Mouse (Mus musculus) intestine, embryonic 14.5 days (tissue): ENCODE results near the gene Brpf1. TPM values are rescaled to one million over a fixed set of nuclear protein-coding genes. Genes with fewer than 3 reads are reported as not detected.

Experiments used
- ATAC-seq: fragments of 200-750 bp; cut with Nextera tagmentation; replicated peaks from 2 replicates; pipeline ENCODE4 v1.8.0; 2017; ENCODE audit warnings: low read depth, moderate number of reproducible peaks, moderate TSS enrichment, moderate library complexity; ENCODE audit not compliant: low FRiP score, low TSS enrichment
- DNase-seq: peaks from one replicate; pipeline ENCODE4 v3.0.0-alpha.2; 2018; ENCODE audit warnings: low spot score
- H3K27ac ChIP-seq: fragments of 300-500 bp; sonication (generic); 2 replicates; pipeline ENCODE4 v1.5.1; 2014; ENCODE audit warnings: low read depth, mild to moderate bottlenecking, control low read depth
- H3K27me3 ChIP-seq: fragments of 300-500 bp; sonication (generic); replicated peaks from 2 replicates; pipeline ENCODE4 v1.6.1; 2014; ENCODE audit warnings: low read length, control low read depth; ENCODE audit not compliant: control insufficient read depth, insufficient read depth
- H3K36me3 ChIP-seq: fragments of 300-500 bp; sonication (generic); 2 replicates; pipeline ENCODE4 v1.6.1; 2014; ENCODE audit warnings: low read length, control low read depth; ENCODE audit not compliant: control insufficient read depth, insufficient read depth
- H3K4me1 ChIP-seq: fragments of 300-500 bp; sonication (generic); replicated peaks from 2 replicates; pipeline ENCODE4 v1.6.1; 2014; ENCODE audit warnings: low read length, control low read depth, mixed read lengths; ENCODE audit not compliant: control insufficient read depth, insufficient read depth
- H3K4me2 ChIP-seq: fragments of 300-500 bp; sonication (generic); 2 replicates; pipeline ENCODE4 v1.6.1; 2014; ENCODE audit warnings: low read length
- H3K4me3 ChIP-seq: fragments of 300-500 bp; sonication (generic); 2 replicates; pipeline ENCODE4 v1.5.1; 2014; ENCODE audit warnings: low read depth, low read length, control low read depth, mixed read lengths
- H3K9ac ChIP-seq: fragments of 300-500 bp; sonication (generic); 2 replicates; pipeline ENCODE4 v1.6.1; 2014; ENCODE audit warnings: mild to moderate bottlenecking, low read length
- H3K9me3 ChIP-seq: fragments of 300-500 bp; sonication (generic); 2 replicates; pipeline ENCODE4 v1.6.1; 2016; ENCODE audit warnings: low read length, control low read depth; ENCODE audit not compliant: control insufficient read depth
- WGBS: fragments of 180-500 bp; shearing (Covaris S2); extraction: QIAGEN DNeasy Blood & Tissue Kit; methylation state at CpG from one replicate; pipeline ENCODE4 v1.1.7; 2014; 5-methylcytosine and 5-hydroxymethylcytosine counted together
- polyA plus RNA-seq: library from polyadenylated mRNA; unstranded; fragments of >200 nt; fragmentation: Nextera tagmentation; extraction: Ambion mirVana; gene quantifications from 2 replicates; pipeline ENCODE4 v1.2.1, GENCODE M21; 2014

Gene Brpf1
- polyA plus RNA-seq, 1 experiment from 2014 or later = 21.6 TPM

GRCm38 (mm10) chr6:113341574-113341973 lies 34.6 kb downstream of the Brpf1 start:
- ATAC-seq = no peak
- 78% methylated on average over 6 of the region's 6 CpGs for WGBS
- no peak overlapping the region for H3K9ac ChIP-seq
- no peak for DNase-seq
- no peaks in the 10 kb centered on the region for H3K27me3 ChIP-seq
- no peaks in the 10 kb centered on the region for H3K9me3 ChIP-seq
- peaks cover 15% of the 10 kb centered on the region; the same call in 1 of the 2 replicates for H3K4me1 ChIP-seq
- no peak overlapping the region for H3K27ac ChIP-seq
- peak overlapping the region; percentile 18 for H3K4me2 ChIP-seq
- H3K4me3 ChIP-seq = no peak overlapping the region
- peaks cover 36% of the 10 kb centered on the region for H3K36me3 ChIP-seq

GRCm38 (mm10) chr6:113342297-113342696 lies 35.4 kb downstream of the Brpf1 start:
- H3K9ac ChIP-seq = no peak overlapping the region
- H3K36me3 ChIP-seq = peaks cover 31% of the 10 kb centered on the region
- DNase-seq = no peak
- peak overlapping the region; percentile 12; the same call in 1 of the 2 replicates for H3K4me3 ChIP-seq
- H3K9me3 ChIP-seq = no peaks in the 10 kb centered on the region
- no peak for ATAC-seq
- H3K27ac ChIP-seq = no peak overlapping the region
- peak overlapping the region; percentile 71 for H3K4me2 ChIP-seq
- WGBS = 30% methylated on average over 4 of the region's 7 CpGs
- no peaks in the 10 kb centered on the region for H3K27me3 ChIP-seq
- H3K4me1 ChIP-seq = peaks cover 15% of the 10 kb centered on the region; the same call in 1 of the 2 replicates

GRCm38 (mm10) chr6:113343177-113344092 lies 36.5 kb downstream of the Brpf1 start, which contains the start of gene Camk1:
Gene Camk1 (minus strand): TSS chr6:113343984.
- peak; percentile 78 for ATAC-seq
- H3K36me3 ChIP-seq = peaks cover 20% of the 10 kb centered on the region
- no peaks in the 10 kb centered on the region for H3K27me3 ChIP-seq
- H3K4me3 ChIP-seq = peak within 1 kb of the TSS; percentile 61
- peak within 1 kb of the TSS; percentile 73 for H3K9ac ChIP-seq
- WGBS = 11% methylated on average over 32 of the region's 32 CpGs
- DNase-seq = peak; percentile 84
- H3K4me2 ChIP-seq = peak within 1 kb of the TSS; percentile 71
- H3K27ac ChIP-seq = peak within 1 kb of the TSS; percentile 39; the same call in 1 of the 2 replicates
- no peaks in the 10 kb centered on the region for H3K9me3 ChIP-seq
- H3K4me1 ChIP-seq = peaks cover 15% of the 10 kb centered on the region; the same call in 1 of the 2 replicates

GRCm38 (mm10) chr6:113344321-113344720 lies 37.4 kb downstream of the Brpf1 start:
- Histone ChIP-seq H3K27ac (no peak overlapping the region), H3K9ac (no peak overlapping the region)

GRCm38 (mm10) chr6:113346897-113347296 lies 40.0 kb downstream of the Brpf1 start:
- WGBS = 75% methylated on average over 4 of the region's 4 CpGs
- Histone ChIP-seq H3K9me3 (no peaks in the 10 kb centered on the region), H3K9ac (no peak overlapping the region), H3K36me3 (no peaks in the 10 kb centered on the region), H3K4me3 (no peak overlapping the region), H3K4me1 (peaks cover 15% of the 10 kb centered on the region), H3K27me3 (no peaks in the 10 kb centered on the region), H3K27ac (no peak overlapping the region), H3K4me2 (no peak overlapping the region)
- ATAC-seq = no peak
- DNase-seq = no peak

More at GRCm38 (mm10) chr6:113344321-113344720, 37.4 kb downstream of the Brpf1 start:
- ATAC-seq (no peak), DNase-seq (no peak)
- 38% methylated on average over 2 of the region's 2 CpGs for WGBS
- peaks cover 15% of the 10 kb centered on the region; the same call in 1 of the 2 replicates for H3K4me1 ChIP-seq
- H3K9me3 ChIP-seq = no peaks in the 10 kb centered on the region
- peak overlapping the region; percentile 61; the same call in 1 of the 2 replicates for H3K4me3 ChIP-seq
- peak overlapping the region; percentile 71; the same call in 1 of the 2 replicates for H3K4me2 ChIP-seq
- H3K27me3 ChIP-seq = no peaks in the 10 kb centered on the region
- peaks cover 11% of the 10 kb centered on the region for H3K36me3 ChIP-seq

GRCm38 (mm10) chr6:113350538-113350937 lies 43.6 kb downstream of the Brpf1 start:
- H3K4me3 ChIP-seq = no peak overlapping the region
- H3K4me1 ChIP-seq = peaks cover 5% of the 10 kb centered on the region; the same call in 1 of the 2 replicates
- no peak overlapping the region for H3K27ac ChIP-seq
- no peak for DNase-seq
- no peaks in the 10 kb centered on the region for H3K27me3 ChIP-seq
- H3K9ac ChIP-seq = no peak overlapping the region
- H3K9me3 ChIP-seq = no peaks in the 10 kb centered on the region
- no peak for ATAC-seq
- H3K36me3 ChIP-seq = no peaks in the 10 kb centered on the region
- H3K4me2 ChIP-seq = no peak overlapping the region

- ATAC-seq (no peak), DNase-seq (no peak)
- H3K27me3 ChIP-seq = no peaks in the 10 kb centered on the region
- no peaks in the 10 kb centered on the region for H3K36me3 ChIP-seq
- H3K9ac ChIP-seq = no peak overlapping the region
- no peaks in the 10 kb centered on the region for H3K9me3 ChIP-seq
- H3K27ac ChIP-seq = no peak overlapping the region
- 70% methylated on average over 1 of the region's 1 CpGs for WGBS
- H3K4me1 ChIP-seq = peaks cover 5% of the 10 kb centered on the region; the same call in 1 of the 2 replicates
- H3K4me3 ChIP-seq = no peak overlapping the region
- H3K4me2 ChIP-seq = no peak overlapping the region
Observed at GRCm38 (mm10) chr6:113351161-113351560, 44.2 kb downstream of the Brpf1 start.

GRCm38 (mm10) chr6:113351653-113352052 lies 44.7 kb downstream of the Brpf1 start:
- ATAC-seq (no peak), DNase-seq (no peak)
- peaks cover 5% of the 10 kb centered on the region; the same call in 1 of the 2 replicates for H3K4me1 ChIP-seq
- H3K4me2 ChIP-seq = no peak overlapping the region
- 52% methylated on average over 10 of the region's 10 CpGs for WGBS
- no peaks in the 10 kb centered on the region for H3K27me3 ChIP-seq
- no peak overlapping the region for H3K4me3 ChIP-seq
- no peaks in the 10 kb centered on the region for H3K9me3 ChIP-seq
- no peak overlapping the region for H3K27ac ChIP-seq
- H3K36me3 ChIP-seq = no peaks in the 10 kb centered on the region
- no peak overlapping the region for H3K9ac ChIP-seq
